Mouse (Mus musculus) gastrocnemius, adult 8-10 months (tissue): ENCODE results near the gene Eef1g. TPM values are rescaled to one million over a fixed set of nuclear protein-coding genes. Genes with fewer than 3 reads are reported as not detected.

Source experiments
- DNase-seq, 2 experiments: peaks; one replicate each; pipeline ENCODE4 v3.0.0; 2022; ENCODE audit warnings: low spot score in 2 of 2
- total RNA-seq, 4 experiments: library from RNA; stranded (reverse); gene quantifications; 2 replicates each; pipeline ENCODE4 v1.2.4; 2022

Gene Eef1g
- total RNA-seq: 100 to 1,000 TPM; 411 to 454 (median 425) TPM

DNA sequence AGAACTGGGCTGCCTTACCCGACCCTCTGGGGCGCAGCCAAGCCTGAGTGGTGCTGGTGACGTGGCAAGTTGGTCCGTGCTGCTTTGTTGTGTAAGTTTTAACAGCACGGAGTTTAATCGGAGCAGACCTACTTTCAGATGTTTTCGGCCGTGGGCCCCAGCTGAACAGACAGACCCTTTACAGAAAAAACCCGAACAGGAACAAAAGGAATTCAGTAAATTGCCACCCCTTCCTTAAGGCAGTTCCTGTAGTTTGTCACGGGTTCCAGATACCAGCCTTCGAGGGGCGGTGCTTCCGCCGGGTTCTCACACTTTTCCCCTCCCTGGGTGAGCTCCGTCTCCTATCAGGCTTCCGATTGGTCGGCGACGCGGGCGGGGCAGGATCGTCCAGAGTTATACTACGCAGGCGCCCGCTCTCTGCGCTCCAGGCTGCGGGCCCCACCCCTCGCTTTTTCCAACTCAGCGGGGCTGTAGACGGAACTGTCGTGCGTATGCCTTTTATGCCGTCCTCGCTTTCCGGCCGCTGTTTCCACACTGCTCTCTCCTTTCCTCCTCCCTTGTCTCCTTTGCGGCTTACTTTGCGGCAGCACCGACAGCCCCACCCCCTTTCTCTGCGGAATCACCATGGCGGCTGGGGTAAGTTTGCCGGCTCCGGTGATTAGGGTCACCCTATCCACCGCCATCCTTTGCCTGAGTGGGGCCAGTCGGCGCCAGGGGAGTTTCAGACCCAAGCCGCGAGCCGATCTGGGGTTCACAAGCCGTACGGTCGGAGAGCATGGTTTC is at the start of gene Eef1g:
Gene Eef1g (plus strand): TSS at position 452 of the 783 bp plus-strand sequence.
- peak; percentile 98 to 99 for DNase-seq

DNA sequence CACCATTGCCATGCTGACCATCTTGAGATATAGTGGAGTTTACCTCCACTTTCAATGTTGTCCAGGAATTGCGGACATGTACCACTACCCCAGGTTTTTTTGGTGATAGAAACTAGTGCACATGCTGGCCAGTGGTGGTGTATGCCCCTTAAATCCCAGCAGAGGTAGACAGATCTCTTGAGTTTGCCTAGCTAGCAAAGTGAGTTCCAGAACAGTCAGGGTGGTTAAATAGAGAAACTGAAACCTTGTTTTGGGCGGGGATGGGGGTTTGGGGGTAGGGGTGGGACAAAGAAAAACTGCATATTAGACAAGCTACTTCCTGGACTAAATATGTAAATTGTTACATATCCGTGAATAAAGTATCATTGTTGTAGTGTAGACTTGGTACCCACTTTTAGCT is 47.8 kb upstream of the Eef1g start:
- DNase-seq: no peak

- no peak for DNase-seq
These were observed 47.2 kb upstream of the Eef1g start for GRCm38 (mm10) chr19:8919684-8920072.

GRCm38 (mm10) chr19:8920073-8920736 is 46.6 kb upstream of the Eef1g start, which contains the start of gene B3gat3:
Gene B3gat3 (plus strand): TSS chr19:8920374.
- DNase-seq: peak; percentile 95

GRCm38 (mm10) chr19:8920836-8921291 is 46.0 kb upstream of the Eef1g start:
- DNase-seq: no peak

DNA sequence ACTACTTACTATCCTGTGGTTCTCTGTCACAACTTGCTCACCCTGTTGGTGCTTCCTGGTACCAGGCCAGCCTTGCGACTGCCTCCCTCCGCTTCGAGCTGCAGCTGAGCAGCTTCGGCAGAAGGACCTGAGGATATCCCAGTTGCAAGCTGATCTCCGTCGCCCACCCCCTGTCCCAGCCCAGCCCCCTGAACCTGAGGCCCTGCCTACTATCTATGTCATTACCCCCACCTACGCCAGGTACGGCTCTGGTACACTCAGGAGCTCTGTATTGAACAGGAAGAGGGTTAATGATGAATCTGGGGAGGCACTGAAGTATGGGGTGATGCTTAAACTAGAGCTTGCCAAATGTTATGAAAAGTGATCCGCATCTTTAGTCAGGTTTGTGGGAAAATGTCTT is 45.1 kb upstream of the Eef1g start:
- DNase-seq: no peak

DNA sequence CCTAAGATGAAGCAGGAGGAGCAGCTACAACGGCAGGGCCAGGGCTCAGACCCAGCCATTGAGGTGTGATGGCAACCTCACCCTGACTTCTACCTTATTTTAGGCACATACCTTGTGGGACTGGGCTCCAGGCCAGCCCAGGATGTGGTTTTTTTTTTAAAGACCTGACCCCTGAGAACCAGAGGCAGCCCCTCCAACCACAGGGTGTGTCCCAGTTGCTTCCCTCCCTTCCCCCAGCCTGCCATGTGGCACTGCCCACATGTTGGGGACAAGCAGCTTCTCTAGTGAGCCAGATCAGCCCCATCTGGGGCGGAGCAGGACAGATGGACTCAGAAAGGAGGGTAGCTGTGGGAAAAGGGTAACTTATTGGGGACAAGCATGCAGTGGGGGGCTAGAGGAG is 40.1 kb upstream of the Eef1g start:
- no peak for DNase-seq

- DNase-seq: no peak
These were observed 38.8 kb upstream of the Eef1g start for GRCm38 (mm10) chr19:8927891-8928525.

DNA sequence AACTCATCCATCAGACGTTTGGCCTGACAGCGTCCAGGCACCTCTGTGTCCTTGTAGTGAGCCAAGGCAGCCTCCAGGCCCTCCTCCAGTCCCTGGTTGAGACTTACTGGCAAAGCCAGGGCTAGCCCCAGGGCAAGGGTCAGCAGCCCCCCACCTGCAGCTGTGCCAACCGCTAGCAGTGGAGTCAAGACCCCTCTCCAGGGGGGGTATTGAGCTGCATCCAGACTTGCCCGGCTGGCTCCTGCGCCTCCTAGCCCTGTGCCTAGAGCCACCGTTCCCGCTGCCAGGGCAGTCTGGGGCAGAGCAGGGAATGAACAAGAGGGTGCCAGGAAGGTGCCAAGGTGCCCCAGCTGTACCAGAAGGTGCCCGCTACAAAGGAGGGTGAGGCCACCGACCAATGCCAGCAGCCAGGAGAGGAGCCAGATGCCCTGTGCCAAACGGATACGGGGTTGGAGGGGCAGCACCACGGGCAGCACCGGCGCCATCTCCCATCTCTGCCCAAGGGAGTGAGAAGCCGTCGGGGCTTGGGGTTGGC is 38.1 kb upstream of the Eef1g start:
- peak in 1 of 2 experiments; percentile 14 for DNase-seq

DNA sequence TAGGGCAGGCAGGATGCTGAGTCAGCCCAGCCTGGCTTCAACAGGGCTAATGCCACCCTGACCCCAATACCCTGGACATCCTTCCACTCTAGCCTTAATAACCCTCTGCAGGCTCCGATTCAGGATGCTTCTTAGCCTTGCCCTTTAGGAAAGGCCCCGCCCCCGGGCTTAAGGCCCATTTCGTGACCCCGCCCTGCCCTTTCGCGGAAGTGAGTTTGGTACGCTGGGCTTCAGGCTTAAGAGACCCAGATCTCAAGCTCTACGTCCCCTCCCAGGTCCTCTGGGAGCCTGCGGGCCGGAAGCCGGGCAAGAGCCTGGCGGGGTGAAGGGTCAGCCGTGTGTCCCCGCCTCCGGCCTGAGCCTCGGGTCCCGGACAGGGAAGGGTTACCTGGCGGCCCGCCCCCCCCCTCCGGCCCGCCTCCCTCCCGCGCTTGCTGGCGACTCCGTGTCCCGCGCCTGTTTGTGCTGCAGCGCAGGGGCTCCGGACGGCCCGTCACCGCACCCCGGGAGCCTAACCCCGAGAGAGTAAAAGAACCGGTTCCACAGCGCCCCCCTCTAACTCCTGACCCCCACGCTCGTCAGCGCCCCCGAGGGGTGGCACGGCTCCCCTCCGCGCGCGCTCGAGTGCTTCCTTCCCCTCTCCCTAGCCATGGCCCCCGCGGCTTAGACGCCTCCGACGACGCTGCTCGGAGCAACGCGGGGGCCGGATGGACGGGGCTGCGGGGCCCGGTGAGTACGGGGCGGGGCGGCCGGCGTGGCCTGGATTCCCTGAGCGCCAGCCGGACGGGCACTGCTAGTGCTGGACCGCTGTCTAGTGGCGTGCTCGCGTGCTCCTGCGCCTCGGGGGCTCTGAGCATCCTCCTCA is 37.4 kb upstream of the Eef1g start, which contains the start of the genes Rom1 and Eml3:
Gene Rom1 (minus strand): TSS at position 133 of the 865 bp plus-strand sequence.
Gene Eml3 (plus strand): TSS at position 329 of the 865 bp plus-strand sequence.
- DNase-seq: peak; percentile 92

- no peak for DNase-seq
These were observed 36.7 kb upstream of the Eef1g start for GRCm38 (mm10) chr19:8930117-8930516.

- no peak for DNase-seq
These were observed 36.1 kb upstream of the Eef1g start for GRCm38 (mm10) chr19:8930771-8931170.

DNA sequence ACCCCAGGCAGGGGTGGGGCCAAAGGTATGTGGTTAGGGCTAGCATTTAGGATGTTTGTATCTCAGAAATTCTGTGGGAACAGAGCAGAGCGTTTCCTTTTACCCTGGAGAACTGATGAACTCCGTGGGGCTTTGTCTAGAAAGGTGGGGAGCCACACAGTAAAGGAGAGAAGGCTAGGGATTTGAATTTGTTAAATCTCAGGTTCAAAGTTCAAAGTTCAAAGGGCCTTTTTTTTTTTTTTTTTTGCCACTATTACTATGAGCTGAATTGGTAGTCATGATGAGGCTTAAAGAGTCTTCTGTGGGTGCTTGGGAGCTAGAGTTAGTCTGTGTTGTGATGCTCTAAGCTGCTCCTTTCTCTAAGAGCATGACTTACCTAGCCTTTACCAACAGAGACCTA is 30.1 kb upstream of the Eef1g start:
- no peak for DNase-seq

- DNase-seq: no peak
These were observed 26.2 kb upstream of the Eef1g start for GRCm38 (mm10) chr19:8940526-8941133.

GRCm38 (mm10) chr19:8941136-8941514 is 25.7 kb upstream of the Eef1g start:
- DNase-seq: no peak

GRCm38 (mm10) chr19:8941515-8942217 is 25.2 kb upstream of the Eef1g start, which contains the start of gene Mta2:
Gene Mta2 (plus strand): TSS chr19:8941875.
- peak; percentile 90 to 93 for DNase-seq

DNA sequence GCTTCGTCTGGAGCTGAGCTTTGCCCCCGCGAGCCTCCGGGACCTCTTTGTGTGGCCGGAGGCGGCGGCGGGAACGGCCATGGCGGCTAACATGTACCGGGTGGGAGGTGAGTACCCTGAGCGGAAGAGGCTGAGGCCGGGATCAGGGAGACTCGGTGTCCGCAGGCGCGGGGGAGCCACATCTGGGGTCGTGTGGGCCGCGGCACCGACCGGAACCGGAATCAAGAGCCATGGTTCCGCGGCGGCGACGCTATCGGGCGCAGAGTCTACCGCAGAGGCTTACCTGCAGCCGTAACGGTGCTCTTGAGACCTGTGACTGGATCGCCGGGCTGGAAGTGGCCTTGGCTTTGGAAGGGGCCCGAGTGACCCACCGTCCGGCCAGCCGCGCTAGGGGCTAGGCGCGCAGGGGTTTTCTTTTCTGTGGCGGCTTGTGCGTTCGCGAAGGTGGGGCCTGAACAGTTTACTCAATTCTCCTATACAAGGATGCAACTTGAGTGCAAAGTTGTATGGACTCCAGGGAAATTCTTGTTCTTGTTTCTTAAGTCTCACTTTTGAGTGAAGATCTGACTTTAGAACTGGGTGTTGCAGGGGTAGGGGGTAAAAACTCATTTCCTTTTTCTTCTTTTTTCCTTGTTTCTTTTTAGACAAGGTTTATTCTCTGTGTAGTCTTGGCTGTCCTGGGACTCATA is 24.4 kb upstream of the Eef1g start:
- no peak for DNase-seq

DNA sequence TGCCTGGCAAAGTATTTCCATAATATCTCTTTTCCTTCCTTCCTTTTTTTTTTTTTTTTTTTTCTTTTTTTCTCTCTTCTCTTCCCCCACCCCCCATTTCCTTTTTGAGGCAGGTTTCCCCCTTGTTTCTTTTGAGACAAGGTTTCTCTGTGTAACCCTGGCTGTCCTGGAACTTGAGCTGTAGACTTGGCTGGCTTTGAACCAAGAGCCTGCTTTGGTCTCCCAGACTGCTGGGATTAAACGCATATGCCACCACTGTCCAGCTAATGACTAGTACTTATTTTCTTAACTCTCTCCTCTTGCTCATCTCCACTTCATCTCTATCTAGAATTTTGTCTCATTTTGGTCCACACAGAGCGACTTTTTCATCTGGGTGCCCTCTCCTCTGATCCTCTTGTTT is 23.8 kb upstream of the Eef1g start:
- DNase-seq: no peak

GRCm38 (mm10) chr19:8944062-8944461 is 22.8 kb upstream of the Eef1g start:
- DNase-seq: no peak
